Mouse (Mus musculus) lung, postnatal 0 days (tissue): Measurements from ENCODE around the gene Mobp.

Experiments
- CTCF ChIP-seq: IDR thresholded peaks from 2 replicates; pipeline ENCODE4 v1.5.1; 2016; ENCODE audit warnings: antibody characterized with exemption, mild to moderate bottlenecking
- EP300 ChIP-seq: IDR thresholded peaks from 2 replicates; pipeline ENCODE4 v1.6.1; 2016; ENCODE audit warnings: antibody characterized with exemption, mild to moderate bottlenecking, control low read depth

DNA sequence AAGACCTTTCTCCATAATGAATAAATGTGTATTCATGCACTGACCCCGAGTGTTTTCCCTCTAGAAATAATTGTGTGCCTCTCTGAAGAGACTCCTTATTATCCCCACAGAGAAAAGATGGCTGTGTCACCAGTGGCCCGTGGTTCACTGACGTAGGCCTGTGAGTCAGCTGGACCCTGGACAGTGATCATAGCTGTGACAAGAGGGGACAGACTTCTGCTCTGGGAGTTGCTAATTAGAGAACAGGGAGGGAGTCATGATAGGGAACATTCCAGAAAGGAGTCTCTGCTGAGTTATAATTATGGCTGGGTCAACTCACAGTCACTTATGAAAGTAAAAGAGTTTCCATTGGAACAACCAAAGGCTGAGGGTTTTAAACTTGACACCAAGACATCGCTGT is 61.4 kb downstream of the Mobp start:
- no peak for TF ChIP-seq EP300
- no peak for TF ChIP-seq CTCF
